22 mouse cellular contexts compared by ENCODE assay signal in genomic region chr2:80273763-80274162, GRCm38 (mm10). TPM values are rescaled to one million over a fixed set of nuclear protein-coding genes. Genes with fewer than 3 reads are reported as not detected.
"Had no signal": no experiment of that assay in that cellular context is flagged by ENCODE, and none has a peak within 500 bp of the region (broad histone marks: within the 10 kb centered on the region; RNA-seq: fewer than 3 reads in every experiment).

No protein-coding gene starts in this region.

- H3K9me3 ChIP-seq: limb, embryonic 10.5 days; megakaryocyte, embryonic 14.5 days; midbrain, embryonic 12.5 days had no signal

- H3K4me3 ChIP-seq: layer of hippocampus, adult 2 months; left cerebral cortex, adult 2 months; limb, embryonic 10.5 days; megakaryocyte, embryonic 14.5 days; midbrain, embryonic 12.5 days had no signal

- ATAC-seq: lung, postnatal 0 days had no signal

- H3K27me3 ChIP-seq: midbrain, embryonic 12.5 days had no signal

- DNase-seq: kidney, adult 11 months; kidney, adult 9 months; kidney, postnatal 10 days; kidney, postnatal 4 days; lung, adult 2 months; lung, postnatal 36 days; right cerebral cortex, adult 18-20 months; right cerebral cortex, postnatal 25 days; thymus, adult 18-20 months; thymus, postnatal 14 days had no signal

- H3K4me2 ChIP-seq: midbrain, embryonic 12.5 days had no signal

- H3K36me3 ChIP-seq: limb, embryonic 10.5 days; midbrain, embryonic 12.5 days had no signal

- H3K27ac ChIP-seq: layer of hippocampus, adult 2 months; left cerebral cortex, adult 2 months; limb, embryonic 10.5 days; liver, embryonic 14.5 days; midbrain, embryonic 12.5 days had no signal

- H3K4me1 ChIP-seq: limb, embryonic 10.5 days; midbrain, embryonic 12.5 days had no signal

- H3K9ac ChIP-seq: liver, embryonic 14.5 days; midbrain, embryonic 12.5 days had no signal

RNA-seq across cellular contexts. Expression of gene Prdx6b, which starts 18.5 kb away (rescaled TPM):
- total RNA-seq: layer of hippocampus, adult 2 months; layer of hippocampus, postnatal 25 days; left cerebral cortex, adult 2 months; left cerebral cortex, postnatal 14 days; midbrain, postnatal 0 days had no signal
- polyA plus RNA-seq: limb, embryonic 10.5 days; limb, embryonic 14.5 days; liver, embryonic 14.5 days; lung, adult 2 months; lung, postnatal 0 days; midbrain, embryonic 12.5 days; midbrain, postnatal 0 days; neural tube, embryonic 14.5 days had no signal
